Mouse (Mus musculus) CH12.LX (cell line): ENCODE data around the gene Tmem150c. TPM values are rescaled to one million over a fixed set of nuclear protein-coding genes. Genes with fewer than 3 reads are reported as not detected.

ENCODE experiments used
- DNase-seq: peaks from one replicate; pipeline ENCODE4 v3.0.0-alpha.2; 2013; ENCODE audit errors: extremely low read depth
- H3K27ac ChIP-seq: 2 replicates; pipeline ENCODE4 v1.5.1; 2012; ENCODE audit warnings: low read depth, mild to moderate bottlenecking, control low read depth, moderate library complexity; ENCODE audit not compliant: insufficient read depth
- H3K27me3 ChIP-seq: replicated peaks from 2 replicates; pipeline ENCODE3; 2012; ENCODE audit warnings: inconsistent platforms
- H3K36me3 ChIP-seq, 2 experiments: replicated peaks in 1 of 2; 2 replicates each; pipeline versions ENCODE3 to v1.6.1; 2012; ENCODE audit warnings: inconsistent platforms in 1 of 2, low read length in 1 of 2, mild to moderate bottlenecking in 1 of 2, mixed read lengths in 1 of 2, moderate library complexity in 1 of 2; ENCODE audit not compliant: control insufficient read depth in 1 of 2, insufficient read depth in 1 of 2
- H3K4me1 ChIP-seq, 2 experiments: 2 replicates each; pipeline ENCODE4 v1.6.1; 2012; ENCODE audit warnings: inconsistent platforms in 1 of 2, moderate library complexity in 1 of 2; ENCODE audit not compliant: insufficient read depth in 2 of 2, control insufficient read depth in 1 of 2
- H3K4me2 ChIP-seq: 2 replicates; pipeline ENCODE4 v1.6.1; 2012; ENCODE audit warnings: low read depth, mild to moderate bottlenecking, control low read depth; ENCODE audit not compliant: poor library complexity, insufficient read depth, severe bottlenecking
- H3K4me3 ChIP-seq, 3 experiments: fragments of 150-350 bp in 1 of 3; sonication (generic) in 1 of 3; replicated peaks in 1 of 3; 2 replicates each; pipeline versions ENCODE3 to v1.5.1; 2011 to 2012; ENCODE audit warnings: low read depth in 2 of 3, low read length in 2 of 3, mild to moderate bottlenecking in 2 of 3, moderate library complexity in 2 of 3, control low read depth in 1 of 3, improper control_type of control experiment in 1 of 3, inconsistent platforms in 1 of 3, mixed read lengths in 1 of 3; ENCODE audit not compliant: poor library complexity in 1 of 3
- H3K79me2 ChIP-seq: replicated peaks from 2 replicates; pipeline ENCODE4 v1.6.1; 2012; ENCODE audit warnings: mild to moderate bottlenecking, moderate library complexity; ENCODE audit not compliant: control insufficient read depth, poor library complexity, insufficient read depth, severe bottlenecking; ENCODE audit errors: extremely low read depth
- H3K9ac ChIP-seq: 2 replicates; pipeline ENCODE4 v1.6.1; 2012; ENCODE audit warnings: low read depth, mild to moderate bottlenecking, control low read depth, moderate library complexity; ENCODE audit not compliant: insufficient read depth
- H3K9me3 ChIP-seq: replicated peaks from 2 replicates; pipeline ENCODE3; 2012; ENCODE audit warnings: low read length, inconsistent platforms, mixed read lengths
- CHD2 ChIP-seq: IDR thresholded peaks from 2 replicates; pipeline ENCODE4 v1.6.1; 2011; ENCODE audit warnings: low read length, improper control_type of control experiment
- E2F4 ChIP-seq: IDR thresholded peaks from 2 replicates; pipeline ENCODE4 v1.6.1; 2011; ENCODE audit warnings: low read depth, low read length, improper control_type of control experiment; ENCODE audit not compliant: insufficient replicate concordance
- ETS1 ChIP-seq: conservative IDR thresholded peaks from 2 replicates; pipeline ENCODE4 v1.6.1; 2012; ENCODE audit warnings: low read depth, mild to moderate bottlenecking, inconsistent platforms, low read length, improper control_type of control experiment, moderate library complexity
- HCFC1 ChIP-seq: IDR thresholded peaks from 2 replicates; pipeline ENCODE4 v1.6.1; 2012; ENCODE audit warnings: low read depth, mild to moderate bottlenecking, inconsistent platforms, low read length, improper control_type of control experiment
- MEF2A ChIP-seq: IDR thresholded peaks from 2 replicates; pipeline ENCODE4 v1.6.1; 2014; ENCODE audit warnings: low read depth, mild to moderate bottlenecking, inconsistent platforms, low read length, improper control_type of control experiment, borderline replicate concordance
- RAD21 ChIP-seq: IDR thresholded peaks from 2 replicates; pipeline ENCODE4 v1.6.1; 2011; ENCODE audit warnings: low read depth, mild to moderate bottlenecking, low read length, improper control_type of control experiment, moderate library complexity
- TBP ChIP-seq: conservative IDR thresholded peaks from 2 replicates; pipeline ENCODE4 v1.6.1; 2011; ENCODE audit warnings: low read depth, low read length, improper control_type of control experiment
- ZNF384 ChIP-seq: IDR thresholded peaks from 2 replicates; pipeline ENCODE4 v1.6.1; 2012; ENCODE audit warnings: low read depth, low read length, improper control_type of control experiment, inconsistent platforms
- dilution Hi-C: fragments of 300-500 bp; cut with MboI; formaldehyde crosslinking; loops from 2 replicates; pipeline ENCODE4 v1.14.3; 2020; ENCODE audit warnings: low sequenced_read_pairs; ENCODE audit not compliant: extremely low pct_unique_long_range_greater_than_20kb, extremely low pct_ligation_motif_present
- in situ Hi-C: fragments of 300-500 bp; cut with MboI; formaldehyde crosslinking; loops from 3 replicates; pipeline ENCODE4 v1.14.3; 2019; ENCODE audit warnings: low sequenced_read_pairs, low pct_ligation_motif_present, low pct_unique_long_range_greater_than_20kb, mixed read lengths
- polyA plus RNA-seq: library from polyadenylated mRNA; unstranded; fragments of >175 nt; gene quantifications from 2 replicates; pipeline ENCODE4 v1.2.1, GENCODE M21; 2012; ENCODE audit warnings: low read depth; ENCODE audit not compliant: insufficient read length
- total RNA-seq, 2 experiments: library from RNA; depleted of rRNA; stranded (reverse); fragments of 300-350 nt in 1 of 2; fragments of >200 nt in 1 of 2; gene quantifications; 2 replicates each; pipeline ENCODE4 v1.2.3; 2012 to 2014

Gene Tmem150c
- total and polyA plus RNA-seq, 3 experiments = not detected

GRCm38 (mm10) chr5:100119331-100119730 is 40.3 kb downstream of the Tmem150c start:
- TF ChIP-seq ZNF384 = no peak
- no peak overlapping the region for H3K4me2 ChIP-seq
- dilution Hi-C loops (no loop called here), in situ Hi-C loops (no loop called here)
- H3K4me3 ChIP-seq = no peak overlapping the region
- no peak overlapping the region for H3K9ac ChIP-seq
- H3K9me3 ChIP-seq = no peaks in the 10 kb centered on the region
- no peaks in the 10 kb centered on the region for H3K27me3 ChIP-seq
- H3K36me3 ChIP-seq = no peaks in the 10 kb centered on the region
- H3K27ac ChIP-seq = no peak overlapping the region
- H3K79me2 ChIP-seq = no peaks in the 10 kb centered on the region
- no peak for DNase-seq
- H3K4me1 ChIP-seq = no peaks in the 10 kb centered on the region

- dilution Hi-C loops (no loop called here), in situ Hi-C loops (no loop called here)
- no peaks in the 10 kb centered on the region for H3K79me2 ChIP-seq
- H3K9ac ChIP-seq = no peak overlapping the region
- no peaks in the 10 kb centered on the region for H3K36me3 ChIP-seq
- DNase-seq = no peak
- H3K27me3 ChIP-seq = no peaks in the 10 kb centered on the region
- H3K27ac ChIP-seq = no peak overlapping the region
- H3K4me3 ChIP-seq = no peak overlapping the region
- TF ChIP-seq HCFC1 (no peak), TBP (no peak)
- H3K9me3 ChIP-seq = no peaks in the 10 kb centered on the region
- no peak overlapping the region for H3K4me2 ChIP-seq
- H3K4me1 ChIP-seq = peaks cover 0 to 4% of the 10 kb centered on the region in 2 experiments; a peak in 2 of 4 replicates
Measured at GRCm38 (mm10) chr5:100113403-100113802, 46.2 kb downstream of the Tmem150c start.

DNA sequence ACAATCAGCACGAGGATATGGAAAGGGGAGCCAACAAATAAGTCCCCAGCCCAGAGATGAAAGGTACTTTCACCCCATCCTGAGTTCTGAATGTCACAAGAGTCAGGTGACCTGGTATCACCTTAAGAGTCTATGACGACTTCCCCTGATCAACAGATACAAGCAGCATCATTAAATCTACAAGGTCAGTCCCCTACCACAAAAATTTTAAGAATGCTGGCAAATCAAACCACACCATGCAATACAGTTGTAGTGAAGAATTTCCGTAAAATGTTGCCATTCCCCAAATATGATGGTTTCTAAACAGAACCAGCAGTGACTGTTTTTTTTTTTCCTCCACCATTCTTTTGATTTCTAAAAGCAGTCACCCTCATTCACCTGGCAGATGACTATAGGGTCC is 49.0 kb downstream of the Tmem150c start:
- H3K4me1 ChIP-seq = peaks cover 4 to 5% of the 10 kb centered on the region in 2 experiments
- no peak for DNase-seq
- in situ Hi-C loops (no loop called here), dilution Hi-C loops (no loop called here)
- no peaks in the 10 kb centered on the region for H3K9me3 ChIP-seq
- H3K27ac ChIP-seq = no peak overlapping the region
- H3K36me3 ChIP-seq = no peaks in the 10 kb centered on the region
- H3K4me3 ChIP-seq = no peak overlapping the region
- H3K79me2 ChIP-seq = no peaks in the 10 kb centered on the region
- H3K27me3 ChIP-seq = no peaks in the 10 kb centered on the region
- no peak overlapping the region for H3K4me2 ChIP-seq
- H3K9ac ChIP-seq = no peak overlapping the region
- TF ChIP-seq CHD2 = no peak
- TF ChIP-seq TBP = no peak
- no peak for TF ChIP-seq MEF2A
- TF ChIP-seq HCFC1 = no peak
- TF ChIP-seq ETS1 = no peak
- no peak for TF ChIP-seq E2F4
- no peak for TF ChIP-seq RAD21
